Mouse (Mus musculus): ENCODE measurements at regions not wholly inside any gene's neighbourhood (a gene's known extent, or its start where the extent isn't known, plus 50 kb on each side); places are given as distances from the start of the nearest gene placed in this dataset.

DNA sequence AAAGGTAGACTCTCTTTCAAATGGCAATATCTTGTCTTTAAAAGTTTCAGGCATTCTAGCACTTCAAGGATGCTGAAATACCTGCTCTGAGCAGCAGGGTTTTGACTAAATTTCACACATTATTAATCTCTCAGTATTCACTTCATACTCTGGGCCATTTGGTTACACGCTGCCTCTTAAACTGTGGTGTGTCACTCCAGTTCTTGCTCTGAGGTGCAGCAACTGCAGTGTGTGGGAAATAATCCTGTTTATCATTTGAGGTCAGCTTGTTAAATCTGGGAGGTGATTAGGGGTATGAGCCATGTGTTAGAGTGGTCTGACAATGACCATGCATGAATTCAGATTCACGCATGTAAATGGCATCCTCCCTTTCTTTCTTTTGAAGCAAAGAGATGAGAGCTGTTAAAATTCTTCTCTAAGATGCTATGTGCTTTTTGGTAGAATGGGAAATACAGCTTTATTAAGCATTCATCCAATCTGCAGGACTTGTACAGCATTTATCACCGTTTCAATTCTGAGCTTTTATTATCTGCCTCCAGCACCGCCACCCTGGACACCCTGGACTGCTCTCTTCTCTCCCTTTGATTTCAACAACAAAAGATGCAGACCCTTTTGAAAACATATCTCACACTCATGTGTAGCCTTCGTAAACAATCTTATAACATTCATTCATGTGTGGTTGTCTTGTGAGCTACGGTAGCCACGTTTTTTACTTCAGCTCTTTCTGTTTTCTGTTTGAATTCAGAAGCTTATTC, 362.4 kb upstream of the Gm38303 start:
- DNase-seq: no peak
- intact Hi-C loops (cut with DNase I): no loop called here

DNA sequence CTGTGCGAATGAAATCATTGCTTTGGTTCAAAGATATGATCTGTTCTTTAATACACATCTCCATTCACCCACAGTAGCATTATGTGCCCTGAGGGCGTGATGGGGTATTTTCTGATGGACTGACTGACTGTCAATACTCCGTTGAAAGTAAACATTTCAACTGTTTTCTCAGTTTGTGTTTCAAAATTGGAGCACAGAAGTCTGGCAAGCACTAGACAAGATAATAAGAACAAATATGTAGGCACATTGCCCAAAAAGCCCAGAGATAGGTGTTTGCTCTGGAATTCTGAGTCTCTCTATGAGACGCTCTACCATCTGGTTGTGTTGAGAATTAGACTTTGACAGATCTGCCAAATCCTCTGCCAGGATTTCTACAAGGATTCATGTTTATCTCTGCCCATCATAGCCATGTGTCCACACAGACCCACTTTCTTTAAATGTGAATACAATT, 350.0 kb upstream of the Gm38303 start:
- intact Hi-C loops (cut with DNase I): no loop called here
- no peak for DNase-seq

DNA sequence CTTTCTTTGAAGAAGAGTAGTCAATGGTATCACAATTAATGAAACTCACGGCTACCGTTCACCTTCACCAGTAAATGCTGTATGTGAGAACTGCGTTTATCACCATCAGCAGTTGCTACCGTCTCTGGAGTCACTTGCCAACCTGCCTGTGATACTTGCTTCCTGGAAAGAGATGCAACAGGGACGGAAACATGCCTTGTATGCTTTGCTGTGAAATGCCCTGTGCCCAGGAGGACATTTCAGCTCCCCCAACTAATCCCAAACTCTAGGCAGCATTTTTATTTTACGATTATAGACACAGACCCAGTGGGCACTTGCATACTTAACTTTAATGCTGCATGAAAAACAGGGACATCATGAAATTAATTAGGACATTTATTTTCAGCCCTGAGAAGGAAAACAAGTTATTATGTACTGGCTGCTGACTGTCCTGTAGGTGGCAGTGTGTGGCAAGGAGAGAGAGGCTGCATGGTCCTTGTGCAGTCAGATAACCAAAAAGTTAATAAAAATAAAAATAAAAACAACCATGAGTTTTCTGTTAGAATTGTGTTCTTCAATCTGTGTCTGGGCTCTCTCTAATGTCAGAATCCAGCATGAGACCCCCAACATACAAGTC, 349.5 kb upstream of the Gm38303 start:
- intact Hi-C loops (cut with DNase I): no loop called here
- peak in 1 of 2 experiments; percentile 4 for DNase-seq

GRCm38 (mm10) chr3:10681938-10682337, 346.5 kb upstream of the Gm38303 start:
- no peak for DNase-seq
- intact Hi-C loops (cut with DNase I): no loop called here

DNA sequence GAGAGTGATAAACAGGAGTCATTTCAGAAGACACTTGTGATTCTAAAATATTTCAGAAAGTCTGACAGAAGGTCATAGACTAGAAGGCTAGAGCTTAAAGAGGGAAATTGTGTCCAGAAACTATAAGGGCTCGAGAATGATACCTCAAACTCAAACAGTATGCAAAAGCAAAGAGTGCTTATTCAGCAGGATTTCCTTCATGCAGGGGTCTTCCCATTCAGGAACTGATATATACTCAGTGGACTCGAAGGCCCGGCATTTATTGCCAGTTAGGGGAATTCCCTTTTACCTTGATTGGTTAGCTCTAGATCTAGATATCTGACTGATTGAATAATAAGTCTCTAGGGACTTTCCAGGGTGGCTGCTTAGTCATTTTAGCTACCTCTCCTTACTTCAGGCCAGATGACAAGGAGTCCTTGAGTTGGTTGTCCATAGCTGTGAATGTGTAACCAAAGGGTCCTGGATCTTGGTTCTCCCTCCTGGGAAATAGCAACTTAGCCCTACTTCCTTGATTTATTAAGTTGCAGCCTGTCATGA, 312.6 kb upstream of the Gm38303 start:
- intact Hi-C loops (cut with DNase I): no loop called here
- DNase-seq: no peak

All from heart, postnatal 36 days (tissue).